Mouse (Mus musculus): Measurements from ENCODE around the gene Micall2. TPM values are rescaled to one million over a fixed set of nuclear protein-coding genes. Genes with fewer than 3 reads are reported as not detected.

The Micall2 gene
- polyA plus RNA-seq, 1 experiment from 2014 or later: 6.5 TPM

- peak overlapping the region; percentile 66 for H3K4me2 ChIP-seq (ENCODE audit: low read length)
- H3K27ac ChIP-seq (ENCODE audit: low read depth): peak overlapping the region; percentile 18; the same call in 1 of the 2 replicates
- DNase-seq (ENCODE audit: low spot score): no peak
- H3K36me3 ChIP-seq (ENCODE audit: control insufficient read depth, insufficient read depth, low read length): no peaks in the 10 kb centered on the region
- H3K27me3 ChIP-seq (replicated peaks; ENCODE audit: control insufficient read depth, insufficient read depth, low read length): no peaks in the 10 kb centered on the region
- ATAC-seq (replicated peaks; ENCODE audit: low FRiP score, low TSS enrichment, low read depth): peak; percentile 52
- no peaks in the 10 kb centered on the region for H3K9me3 ChIP-seq (ENCODE audit: control insufficient read depth, low read length)
- WGBS: 13% methylated on average over 10 of the region's 10 CpGs
- peaks cover 21% of the 10 kb centered on the region for H3K4me1 ChIP-seq (replicated peaks; ENCODE audit: control insufficient read depth, insufficient read depth, low read length)
- peak overlapping the region; percentile 2; the same call in 1 of the 2 replicates for H3K9ac ChIP-seq (ENCODE audit: low read length)
- peak overlapping the region; percentile 22; the same call in 1 of the 2 replicates for H3K4me3 ChIP-seq (ENCODE audit: low read depth, low read length)
Measured at GRCm38 (mm10) chr5:139736504-139736940, 386 bp upstream of the Micall2 start.

DNA sequence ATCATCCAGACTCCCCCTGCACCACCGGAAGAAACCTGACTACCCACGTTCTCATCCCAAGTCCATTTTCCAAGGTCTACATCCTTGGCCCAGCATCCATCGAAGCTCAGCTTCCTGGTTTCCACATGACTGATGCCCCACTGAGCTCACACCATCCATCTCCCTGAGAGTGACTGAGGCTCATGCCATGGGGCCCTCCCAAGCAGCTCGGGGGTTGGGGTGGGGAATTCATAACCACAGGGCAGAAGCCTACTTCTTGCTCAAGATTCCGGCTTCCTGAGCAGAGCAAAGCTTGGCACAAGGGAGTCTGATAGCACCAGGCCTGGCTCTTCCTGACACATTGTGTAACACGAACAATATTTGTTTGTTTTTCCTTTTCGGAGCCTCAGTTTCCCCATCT lies 1.4 kb downstream of the Micall2 start:
- ATAC-seq (replicated peaks; ENCODE audit: low FRiP score, low TSS enrichment, low read depth): no peak
- Histone ChIP-seq H3K9me3 (ENCODE audit: control insufficient read depth, low read length) (no peaks in the 10 kb centered on the region), H3K27me3 (replicated peaks; ENCODE audit: control insufficient read depth, insufficient read depth, low read length) (no peaks in the 10 kb centered on the region), H3K27ac (ENCODE audit: low read depth) (no peak overlapping the region), H3K4me2 (ENCODE audit: low read length) (peak overlapping the region; percentile 66; the same call in 1 of the 2 replicates), H3K4me3 (ENCODE audit: low read depth, low read length) (no peak overlapping the region), H3K4me1 (replicated peaks; ENCODE audit: control insufficient read depth, insufficient read depth, low read length) (peaks cover 29% of the 10 kb centered on the region), H3K9ac (ENCODE audit: low read length) (no peak overlapping the region), H3K36me3 (ENCODE audit: control insufficient read depth, insufficient read depth, low read length) (no peaks in the 10 kb centered on the region)
- 71% methylated on average over 7 of the region's 7 CpGs for WGBS
- no peak for DNase-seq (ENCODE audit: low spot score)

DNA sequence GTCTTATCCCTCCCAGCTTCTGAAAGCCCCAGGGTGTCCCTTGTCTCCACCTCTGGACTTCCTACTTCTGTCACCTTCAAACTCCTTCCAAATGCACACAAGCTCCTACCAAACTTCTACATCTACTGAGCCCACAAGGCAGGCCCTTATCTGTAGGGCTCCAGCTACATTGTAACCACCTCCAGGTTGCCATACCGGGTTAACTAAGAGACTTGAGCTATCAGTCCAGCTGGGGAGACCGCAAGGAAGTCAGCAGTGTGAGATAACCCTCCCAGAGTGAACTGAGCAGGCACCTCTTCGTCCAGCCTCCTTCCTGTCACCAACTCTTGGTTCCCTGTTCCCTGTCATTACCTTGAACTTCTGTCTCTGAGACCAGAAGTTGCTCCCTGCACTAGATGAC lies 2.1 kb downstream of the Micall2 start:
- no peaks in the 10 kb centered on the region for H3K9me3 ChIP-seq (ENCODE audit: control insufficient read depth, low read length)
- 60% methylated on average over 3 of the region's 3 CpGs for WGBS
- H3K4me1 ChIP-seq (replicated peaks; ENCODE audit: control insufficient read depth, insufficient read depth, low read length): peaks cover 29% of the 10 kb centered on the region
- DNase-seq (ENCODE audit: low spot score) (no peak), ATAC-seq (replicated peaks; ENCODE audit: low FRiP score, low TSS enrichment, low read depth) (no peak)
- no peak overlapping the region for H3K9ac ChIP-seq (ENCODE audit: low read length)
- no peak overlapping the region for H3K4me2 ChIP-seq (ENCODE audit: low read length)
- H3K27ac ChIP-seq (ENCODE audit: low read depth): no peak overlapping the region
- no peaks in the 10 kb centered on the region for H3K36me3 ChIP-seq (ENCODE audit: control insufficient read depth, insufficient read depth, low read length)
- no peak overlapping the region for H3K4me3 ChIP-seq (ENCODE audit: low read depth, low read length)
- no peaks in the 10 kb centered on the region for H3K27me3 ChIP-seq (replicated peaks; ENCODE audit: control insufficient read depth, insufficient read depth, low read length)

GRCm38 (mm10) chr5:139732634-139733107 lies 3.5 kb downstream of the Micall2 start:
- Histone ChIP-seq H3K9ac (ENCODE audit: low read length) (no peak overlapping the region), H3K36me3 (ENCODE audit: control insufficient read depth, insufficient read depth, low read length) (no peaks in the 10 kb centered on the region), H3K9me3 (ENCODE audit: control insufficient read depth, low read length) (no peaks in the 10 kb centered on the region), H3K4me2 (ENCODE audit: low read length) (no peak overlapping the region), H3K27me3 (replicated peaks; ENCODE audit: control insufficient read depth, insufficient read depth, low read length) (no peaks in the 10 kb centered on the region), H3K27ac (ENCODE audit: low read depth) (no peak overlapping the region), H3K4me1 (replicated peaks; ENCODE audit: control insufficient read depth, insufficient read depth, low read length) (peaks cover 29% of the 10 kb centered on the region), H3K4me3 (ENCODE audit: low read depth, low read length) (no peak overlapping the region)
- whole genome bisulfite sequencing: 55% methylated on average over 11 of the region's 11 CpGs
- ATAC-seq (replicated peaks; ENCODE audit: low FRiP score, low TSS enrichment, low read depth) (no peak), DNase-seq (ENCODE audit: low spot score) (no peak)

DNA sequence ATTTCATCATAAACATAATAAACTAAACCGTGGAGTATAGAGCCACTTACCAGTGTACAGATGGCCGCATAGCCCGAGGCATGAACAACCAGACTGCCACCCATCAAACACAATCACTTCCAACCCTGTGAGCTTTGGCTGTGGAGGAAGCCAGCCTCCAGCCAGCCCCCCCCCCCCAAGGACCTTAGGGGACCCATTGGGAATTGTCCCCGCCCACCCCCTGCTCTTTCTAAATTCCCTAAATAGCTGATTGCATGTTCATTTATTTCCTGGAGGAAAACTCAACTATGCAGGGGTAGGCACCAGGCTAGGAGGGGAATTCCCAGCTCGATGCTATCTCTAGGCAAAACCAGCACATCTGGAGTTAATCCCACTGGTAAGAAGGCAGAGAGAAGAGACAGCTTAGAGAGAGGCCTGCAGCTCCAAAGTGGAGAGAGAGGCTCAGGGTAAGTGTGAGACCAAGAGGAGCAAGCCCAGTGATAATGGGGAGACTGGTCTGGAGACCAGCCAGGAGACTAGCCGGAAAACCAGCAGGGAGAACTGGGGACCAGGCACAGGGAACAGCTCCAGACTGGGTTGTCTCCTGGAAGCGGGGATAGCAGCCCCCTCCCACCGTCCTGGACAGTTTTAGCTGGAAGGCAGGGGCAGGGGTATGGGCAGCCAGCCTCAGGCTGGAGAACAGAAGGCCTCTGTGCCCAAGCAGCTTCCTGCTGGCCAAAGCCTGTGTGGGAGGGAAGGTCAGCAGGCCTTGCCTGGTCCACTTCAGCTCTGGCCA lies 5.2 kb downstream of the Micall2 start:
- Histone ChIP-seq H3K4me3 (ENCODE audit: low read depth, low read length) (no peak overlapping the region), H3K27me3 (replicated peaks; ENCODE audit: control insufficient read depth, insufficient read depth, low read length) (no peaks in the 10 kb centered on the region), H3K4me2 (ENCODE audit: low read length) (0 out of 2 replicates have a peak overlapping the region, but pooled peaks have one; percentile 1), H3K9ac (ENCODE audit: low read length) (no peak overlapping the region), H3K9me3 (ENCODE audit: control insufficient read depth, low read length) (no peaks in the 10 kb centered on the region), H3K36me3 (ENCODE audit: control insufficient read depth, insufficient read depth, low read length) (no peaks in the 10 kb centered on the region), H3K27ac (ENCODE audit: low read depth) (0 out of 2 replicates have a peak overlapping the region, but pooled peaks have one; percentile 29), H3K4me1 (replicated peaks; ENCODE audit: control insufficient read depth, insufficient read depth, low read length) (peaks cover 25% of the 10 kb centered on the region)
- 46% methylated on average over 8 of the region's 8 CpGs for WGBS
- ATAC-seq (replicated peaks; ENCODE audit: low FRiP score, low TSS enrichment, low read depth) (no peak), DNase-seq (ENCODE audit: low spot score) (no peak)

GRCm38 (mm10) chr5:139727261-139727660 lies 8.9 kb downstream of the Micall2 start:
- no peaks in the 10 kb centered on the region for H3K9me3 ChIP-seq (ENCODE audit: control insufficient read depth, low read length)
- no peak overlapping the region for H3K4me3 ChIP-seq (ENCODE audit: low read depth, low read length)
- no peak overlapping the region for H3K9ac ChIP-seq (ENCODE audit: low read length)
- no peak for DNase-seq (ENCODE audit: low spot score)
- no peak for ATAC-seq (replicated peaks; ENCODE audit: low FRiP score, low TSS enrichment, low read depth)
- H3K4me2 ChIP-seq (ENCODE audit: low read length): no peak overlapping the region
- H3K4me1 ChIP-seq (replicated peaks; ENCODE audit: control insufficient read depth, insufficient read depth, low read length): peaks cover 15% of the 10 kb centered on the region
- no peaks in the 10 kb centered on the region for H3K36me3 ChIP-seq (ENCODE audit: control insufficient read depth, insufficient read depth, low read length)
- WGBS: 83% methylated on average over 11 of the region's 11 CpGs
- H3K27me3 ChIP-seq (replicated peaks; ENCODE audit: control insufficient read depth, insufficient read depth, low read length): no peaks in the 10 kb centered on the region
- H3K27ac ChIP-seq (ENCODE audit: low read depth): no peak overlapping the region

DNA sequence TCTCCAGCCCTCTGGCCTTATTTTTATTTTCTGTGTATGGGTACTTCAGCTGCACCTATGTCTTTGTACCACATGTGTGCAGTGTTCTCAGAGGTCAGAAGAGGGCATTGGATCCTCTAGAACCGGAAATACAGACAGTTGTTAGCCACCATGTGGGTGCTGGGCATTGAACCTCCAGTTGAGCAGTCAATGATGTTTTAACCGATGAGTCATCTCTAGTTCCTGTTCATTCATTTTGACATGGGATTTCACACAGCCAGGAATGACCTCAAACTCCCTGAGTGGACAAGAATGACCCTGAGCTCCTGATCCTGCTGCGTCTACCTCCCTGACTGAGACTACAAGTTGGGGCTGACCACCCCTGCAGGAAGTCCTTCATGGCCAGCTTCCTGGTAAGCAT lies 9.9 kb downstream of the Micall2 start:
- 93% methylated on average over 3 of the region's 3 CpGs for WGBS
- no peak overlapping the region for H3K4me2 ChIP-seq (ENCODE audit: low read length)
- no peak overlapping the region for H3K4me3 ChIP-seq (ENCODE audit: low read depth, low read length)
- ATAC-seq (replicated peaks; ENCODE audit: low FRiP score, low TSS enrichment, low read depth) (no peak), DNase-seq (ENCODE audit: low spot score) (no peak)
- no peaks in the 10 kb centered on the region for H3K36me3 ChIP-seq (ENCODE audit: control insufficient read depth, insufficient read depth, low read length)
- no peaks in the 10 kb centered on the region for H3K27me3 ChIP-seq (replicated peaks; ENCODE audit: control insufficient read depth, insufficient read depth, low read length)
- no peak overlapping the region for H3K9ac ChIP-seq (ENCODE audit: low read length)
- peaks cover 11% of the 10 kb centered on the region; the same call in 1 of the 2 replicates for H3K4me1 ChIP-seq (replicated peaks; ENCODE audit: control insufficient read depth, insufficient read depth, low read length)
- no peaks in the 10 kb centered on the region for H3K9me3 ChIP-seq (ENCODE audit: control insufficient read depth, low read length)
- no peak overlapping the region for H3K27ac ChIP-seq (ENCODE audit: low read depth)

DNA sequence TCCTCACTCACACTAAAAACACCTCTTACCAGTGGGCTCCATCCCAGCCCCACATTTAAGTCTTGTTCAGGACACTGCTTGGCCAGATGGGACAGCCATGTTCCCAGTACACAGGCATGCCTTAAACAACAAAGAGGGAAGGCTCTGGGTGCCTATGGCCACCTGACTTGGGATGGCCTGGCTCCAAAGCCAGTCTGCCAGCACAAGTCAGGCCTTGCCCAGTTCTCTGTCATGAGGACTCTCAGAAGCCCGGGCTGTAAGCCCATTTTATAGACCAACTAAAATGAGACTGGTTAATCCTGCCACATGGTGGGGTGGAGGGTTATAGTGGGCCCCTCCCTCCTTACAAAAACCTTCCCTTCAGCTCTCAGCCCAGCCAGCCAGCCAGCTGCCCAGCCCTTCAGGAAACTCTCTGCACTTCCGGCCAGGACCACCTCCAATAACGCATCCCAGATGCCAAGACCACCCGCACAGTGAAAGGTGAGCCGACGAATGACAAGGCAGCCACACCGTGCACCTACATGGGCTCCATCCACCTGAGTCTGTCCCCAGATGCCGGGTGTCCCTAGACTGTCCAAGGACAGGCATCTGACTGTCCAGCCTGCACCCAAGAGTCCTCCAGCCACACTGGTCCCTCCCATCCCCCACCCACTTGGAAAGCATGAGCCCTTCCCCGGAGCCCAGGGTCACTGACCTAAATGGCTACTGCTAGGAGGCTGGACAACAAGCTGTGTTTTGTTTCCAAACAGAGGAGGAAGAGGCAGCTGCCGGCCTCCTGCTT lies 11.6 kb downstream of the Micall2 start:
- H3K9me3 ChIP-seq (ENCODE audit: control insufficient read depth, low read length): no peaks in the 10 kb centered on the region
- no peak overlapping the region for H3K27ac ChIP-seq (ENCODE audit: low read depth)
- H3K4me2 ChIP-seq (ENCODE audit: low read length): no peak overlapping the region
- no peak for ATAC-seq (replicated peaks; ENCODE audit: low FRiP score, low TSS enrichment, low read depth)
- H3K4me3 ChIP-seq (ENCODE audit: low read depth, low read length): no peak overlapping the region
- H3K9ac ChIP-seq (ENCODE audit: low read length): no peak overlapping the region
- no peak for DNase-seq (ENCODE audit: low spot score)
- peaks cover 7% of the 10 kb centered on the region; the same call in 1 of the 2 replicates for H3K4me1 ChIP-seq (replicated peaks; ENCODE audit: control insufficient read depth, insufficient read depth, low read length)
- H3K36me3 ChIP-seq (ENCODE audit: control insufficient read depth, insufficient read depth, low read length): no peaks in the 10 kb centered on the region
- H3K27me3 ChIP-seq (replicated peaks; ENCODE audit: control insufficient read depth, insufficient read depth, low read length): no peaks in the 10 kb centered on the region
- WGBS: 30% methylated on average over 10 of the region's 10 CpGs

Measured in intestine, embryonic 14.5 days (tissue).